Mouse (Mus musculus) heart, adult 2 months (tissue): Measurements from ENCODE around the gene Sept10.

Experiments used
- EP300 ChIP-seq: fragments of 200-500 bp; IDR thresholded peaks from 2 replicates; pipeline ENCODE4 v1.6.1; 2011; ENCODE audit warnings: low read depth, low read length, control low read depth; ENCODE audit not compliant: insufficient read depth
- POLR2A ChIP-seq: fragments of 200-500 bp; IDR thresholded peaks from 2 replicates; pipeline ENCODE4 v1.6.1; 2011; ENCODE audit warnings: mild to moderate bottlenecking, low read depth, low read length, control low read depth; ENCODE audit not compliant: insufficient read depth

- TF ChIP-seq POLR2A (no peak), EP300 (no peak)
These were observed 59.3 kb downstream of the Sept10 start for GRCm38 (mm10) chr10:59162185-59162897.
